Mouse (Mus musculus) cerebellum, postnatal 10 days (tissue): ENCODE results near the gene Bicral.
A peak's percentile ranks its signal among the peaks of the same experiment; 100 is the strongest.

Experiments
- DNase-seq, 2 experiments: peaks; one replicate each; pipeline ENCODE4 v3.0.0; 2021; ENCODE audit warnings: mixed read lengths in 2 of 2

Gene Bicral

GRCm38 (mm10) chr17:46840304-46841010 lies 17.8 kb downstream of the Bicral start:
- DNase-seq = no peak

- DNase-seq = no peak
These were observed 19.8 kb downstream of the Bicral start for GRCm38 (mm10) chr17:46838396-46838920.

GRCm38 (mm10) chr17:46837897-46838296 lies 20.4 kb downstream of the Bicral start:
- no peak for DNase-seq

- DNase-seq = no peak
These were observed 23.1 kb downstream of the Bicral start for GRCm38 (mm10) chr17:46835093-46835715.

- DNase-seq = no peak
These were observed 25.3 kb downstream of the Bicral start for GRCm38 (mm10) chr17:46832981-46833305.

- DNase-seq = peak; percentile 61 to 62
These were observed 25.9 kb downstream of the Bicral start for GRCm38 (mm10) chr17:46832101-46832980.

- DNase-seq = no peak
These were observed 28.3 kb downstream of the Bicral start for GRCm38 (mm10) chr17:46829856-46830535.

- no peak for DNase-seq
These were observed 29.3 kb downstream of the Bicral start for GRCm38 (mm10) chr17:46828935-46829334.

GRCm38 (mm10) chr17:46823091-46823490 lies 35.2 kb downstream of the Bicral start:
- no peak for DNase-seq

- DNase-seq = peak in 1 of 2 experiments; percentile 35
These were observed 37.7 kb downstream of the Bicral start for GRCm38 (mm10) chr17:46820628-46821027.

GRCm38 (mm10) chr17:46817734-46818158 lies 40.5 kb downstream of the Bicral start:
- DNase-seq = no peak

- no peak for DNase-seq
These were observed 42.0 kb downstream of the Bicral start for GRCm38 (mm10) chr17:46816306-46816705.

GRCm38 (mm10) chr17:46814497-46814896 lies 43.8 kb downstream of the Bicral start:
- no peak for DNase-seq

GRCm38 (mm10) chr17:46813637-46814036 lies 44.6 kb downstream of the Bicral start:
- no peak for DNase-seq

- DNase-seq = no peak
These were observed 45.8 kb downstream of the Bicral start for GRCm38 (mm10) chr17:46812442-46812841.

- DNase-seq = peak in 1 of 2 experiments; percentile 21
These were observed 47.6 kb downstream of the Bicral start for GRCm38 (mm10) chr17:46810672-46811071.

GRCm38 (mm10) chr17:46809131-46809830 lies 49.0 kb downstream of the Bicral start:
- no peak for DNase-seq

GRCm38 (mm10) chr17:46808376-46808775 lies 49.9 kb downstream of the Bicral start:
- no peak for DNase-seq

GRCm38 (mm10) chr17:46801761-46802160 lies 56.5 kb downstream of the Bicral start:
- no peak for DNase-seq

- DNase-seq = no peak
These were observed 58.6 kb downstream of the Bicral start for GRCm38 (mm10) chr17:46799680-46800079.

- no peak for DNase-seq
These were observed 60.9 kb downstream of the Bicral start for GRCm38 (mm10) chr17:46797386-46797785.

- DNase-seq = no peak
These were observed 61.5 kb downstream of the Bicral start for GRCm38 (mm10) chr17:46796743-46797142.
